Mouse (Mus musculus) forebrain, postnatal 0 days (tissue): ENCODE results near the gene Rnf150. TPM values are rescaled to one million over a fixed set of nuclear protein-coding genes. Genes with fewer than 3 reads are reported as not detected.
A peak's percentile ranks its signal among the peaks of the same experiment; 100 is the strongest.

Source experiments
- ATAC-seq: fragments of 200-750 bp; cut with Nextera tagmentation; 2 replicates; pipeline ENCODE4 v1.8.0; 2017; ENCODE audit warnings: mild to moderate bottlenecking, moderate library complexity
- DNase-seq: peaks from one replicate; pipeline ENCODE4 v3.0.0-alpha.2; 2015
- H3K27ac ChIP-seq: fragments of 300-500 bp; sonication (generic); 2 replicates; pipeline ENCODE4 v1.5.1; 2014; ENCODE audit warnings: low read depth, mild to moderate bottlenecking, antibody characterized with exemption, low read length, moderate library complexity, mixed read lengths
- H3K27me3 ChIP-seq: fragments of 300-500 bp; sonication (generic); 2 replicates; pipeline ENCODE4 v1.6.1; 2014; ENCODE audit warnings: mild to moderate bottlenecking, low read length, mixed read lengths; ENCODE audit not compliant: insufficient read depth
- H3K36me3 ChIP-seq: fragments of 300-500 bp; sonication (generic); 2 replicates; pipeline ENCODE4 v1.6.1; 2014; ENCODE audit warnings: mild to moderate bottlenecking, moderate library complexity; ENCODE audit not compliant: insufficient read depth
- H3K4me1 ChIP-seq: fragments of 300-500 bp; sonication (generic); 2 replicates; pipeline ENCODE4 v1.6.1; 2014; ENCODE audit warnings: antibody characterized with exemption; ENCODE audit not compliant: insufficient read depth
- H3K4me2 ChIP-seq: fragments of 300-500 bp; sonication (generic); 2 replicates; pipeline ENCODE4 v1.6.1; 2014; ENCODE audit warnings: low read depth, mild to moderate bottlenecking, moderate library complexity
- H3K4me3 ChIP-seq: fragments of 300-500 bp; sonication (generic); 2 replicates; pipeline ENCODE4 v1.5.1; 2014; ENCODE audit warnings: low read depth, low read length, mixed read lengths
- H3K9ac ChIP-seq: fragments of 300-500 bp; sonication (generic); 2 replicates; pipeline ENCODE4 v1.6.1; 2014; ENCODE audit warnings: mild to moderate bottlenecking
- H3K9me3 ChIP-seq: fragments of 300-500 bp; sonication (generic); 2 replicates; pipeline ENCODE4 v1.6.1; 2016; ENCODE audit warnings: low read length
- CTCF ChIP-seq: sonication (generic); IDR thresholded peaks from 2 replicates; pipeline ENCODE4 v1.5.1; 2016; ENCODE audit warnings: antibody characterized with exemption, control low read depth, low read depth
- WGBS: fragments of 180-500 bp; shearing (Covaris S2); extraction: QIAGEN DNeasy Blood & Tissue Kit; methylation state at CpG from one replicate; pipeline ENCODE4 v1.1.7; 2014; 5-methylcytosine and 5-hydroxymethylcytosine counted together
- polyA plus RNA-seq: library from polyadenylated mRNA; unstranded; fragments of >200 nt; fragmentation: Nextera tagmentation; extraction: Ambion mirVana; gene quantifications from 2 replicates; pipeline ENCODE4 v1.2.1, GENCODE M21; 2015
- total RNA-seq: library from RNA; depleted of rRNA; stranded (reverse); fragments of >200 nt; gene quantifications from 2 replicates; pipeline ENCODE4 v1.2.3, GENCODE M21; 2014

Rnf150 gene
- total and polyA plus RNA-seq, 2 experiments from 2014 or later: 1.3 to 12.3 TPM

- H3K27me3 ChIP-seq: no peaks in the 10 kb centered on the region
- H3K4me2 ChIP-seq: no peak overlapping the region
- H3K4me3 ChIP-seq: no peak overlapping the region
- TF ChIP-seq CTCF: no peak
- no peaks in the 10 kb centered on the region for H3K4me1 ChIP-seq
- DNase-seq: no peak
- H3K27ac ChIP-seq: no peak overlapping the region
- no peaks in the 10 kb centered on the region for H3K36me3 ChIP-seq
- H3K9ac ChIP-seq: no peak overlapping the region
- ATAC-seq: no peak
- 82% methylated on average over 8 of the region's 8 CpGs for WGBS
- no peaks in the 10 kb centered on the region for H3K9me3 ChIP-seq
These were observed 223.5 kb downstream of the Rnf150 start for GRCm38 (mm10) chr8:83086625-83087024.

GRCm38 (mm10) chr8:83087604-83088003, 224.4 kb downstream of the Rnf150 start:
- peak; percentile 16; the same call in 1 of the 2 replicates for TF ChIP-seq CTCF
- no peaks in the 10 kb centered on the region for H3K9me3 ChIP-seq
- H3K4me3 ChIP-seq: no peak overlapping the region
- H3K27me3 ChIP-seq: no peaks in the 10 kb centered on the region
- DNase-seq (no peak), ATAC-seq (no peak)
- no peak overlapping the region for H3K27ac ChIP-seq
- H3K4me2 ChIP-seq: no peak overlapping the region
- no peak overlapping the region for H3K9ac ChIP-seq
- H3K36me3 ChIP-seq: no peaks in the 10 kb centered on the region
- no peaks in the 10 kb centered on the region for H3K4me1 ChIP-seq

GRCm38 (mm10) chr8:83088156-83088555, 225.0 kb downstream of the Rnf150 start:
- Histone ChIP-seq H3K4me1 (no peaks in the 10 kb centered on the region), H3K4me2 (no peak overlapping the region), H3K9ac (no peak overlapping the region), H3K9me3 (no peaks in the 10 kb centered on the region), H3K36me3 (no peaks in the 10 kb centered on the region), H3K27me3 (no peaks in the 10 kb centered on the region), H3K27ac (no peak overlapping the region), H3K4me3 (no peak overlapping the region)
- ATAC-seq: no peak
- no peak for TF ChIP-seq CTCF
- DNase-seq: no peak
- WGBS: 71% methylated on average over 6 of the region's 6 CpGs

- ATAC-seq: peak; percentile 62
- no peaks in the 10 kb centered on the region for H3K36me3 ChIP-seq
- H3K27ac ChIP-seq: no peak overlapping the region
- no peak overlapping the region for H3K9ac ChIP-seq
- no peaks in the 10 kb centered on the region for H3K27me3 ChIP-seq
- no peak overlapping the region for H3K4me3 ChIP-seq
- no peaks in the 10 kb centered on the region for H3K9me3 ChIP-seq
- TF ChIP-seq CTCF: peak; percentile 92
- DNase-seq: peak; percentile 94
- H3K4me2 ChIP-seq: no peak overlapping the region
- 29% methylated on average over 10 of the region's 10 CpGs for WGBS
- H3K4me1 ChIP-seq: no peaks in the 10 kb centered on the region
These were observed 226.3 kb downstream of the Rnf150 start for GRCm38 (mm10) chr8:83089336-83089986.

- no peaks in the 10 kb centered on the region for H3K4me1 ChIP-seq
- no peak overlapping the region for H3K27ac ChIP-seq
- H3K4me2 ChIP-seq: no peak overlapping the region
- H3K36me3 ChIP-seq: no peaks in the 10 kb centered on the region
- ATAC-seq: no peak
- H3K4me3 ChIP-seq: no peak overlapping the region
- DNase-seq: no peak
- H3K9ac ChIP-seq: no peak overlapping the region
- TF ChIP-seq CTCF: no peak
- WGBS: 86% methylated on average over 4 of the region's 4 CpGs
- no peaks in the 10 kb centered on the region for H3K9me3 ChIP-seq
- H3K27me3 ChIP-seq: no peaks in the 10 kb centered on the region
These were observed 227.3 kb downstream of the Rnf150 start for GRCm38 (mm10) chr8:83090446-83090845.

GRCm38 (mm10) chr8:83100041-83100440, 236.9 kb downstream of the Rnf150 start:
- ATAC-seq (no peak; the same call in 1 of the 2 replicates), DNase-seq (peak; percentile 74)
- 58% methylated on average over 1 of the region's 1 CpGs for WGBS
- H3K4me1 ChIP-seq: no peaks in the 10 kb centered on the region
- H3K36me3 ChIP-seq: no peaks in the 10 kb centered on the region
- no peak overlapping the region for H3K27ac ChIP-seq
- no peak overlapping the region for H3K9ac ChIP-seq
- peak; percentile 69 for TF ChIP-seq CTCF
- H3K4me2 ChIP-seq: no peak overlapping the region
- no peaks in the 10 kb centered on the region for H3K27me3 ChIP-seq
- no peaks in the 10 kb centered on the region for H3K9me3 ChIP-seq
- no peak overlapping the region for H3K4me3 ChIP-seq

- 21% methylated on average over 7 of the region's 7 CpGs for WGBS
- Histone ChIP-seq H3K27ac (no peak overlapping the region), H3K4me2 (no peak overlapping the region), H3K27me3 (no peaks in the 10 kb centered on the region), H3K36me3 (no peaks in the 10 kb centered on the region), H3K4me1 (no peaks in the 10 kb centered on the region), H3K4me3 (no peak overlapping the region), H3K9ac (no peak overlapping the region), H3K9me3 (no peaks in the 10 kb centered on the region)
- DNase-seq: no peak
- ATAC-seq: peak; percentile 36
- TF ChIP-seq CTCF: no peak
These were observed 239.9 kb downstream of the Rnf150 start for GRCm38 (mm10) chr8:83102957-83103510.
